Mouse (Mus musculus) forebrain, embryonic 13.5 days (tissue): ENCODE results near the gene Olfr620. TPM values are rescaled to one million over a fixed set of nuclear protein-coding genes. Genes with fewer than 3 reads are reported as not detected.

Experiments used
- ATAC-seq: fragments of 200-750 bp; cut with Nextera tagmentation; 2 replicates; pipeline ENCODE4 v1.8.0; 2017
- H3K27ac ChIP-seq: fragments of 300-500 bp; sonication (generic); 2 replicates; pipeline ENCODE4 v1.5.1; 2015; ENCODE audit warnings: inconsistent platforms, mild to moderate bottlenecking, moderate library complexity
- H3K27me3 ChIP-seq: fragments of 300-500 bp; sonication (generic); 2 replicates; pipeline ENCODE4 v1.6.1; 2015; ENCODE audit warnings: mild to moderate bottlenecking, inconsistent platforms
- H3K36me3 ChIP-seq: fragments of 300-500 bp; sonication (generic); 2 replicates; pipeline ENCODE4 v1.6.1; 2015; ENCODE audit warnings: mild to moderate bottlenecking, inconsistent platforms; ENCODE audit not compliant: poor library complexity, severe bottlenecking
- H3K4me1 ChIP-seq: fragments of 300-500 bp; sonication (generic); 2 replicates; pipeline ENCODE4 v1.6.1; 2015; ENCODE audit warnings: inconsistent platforms
- H3K4me2 ChIP-seq: fragments of 300-500 bp; sonication (generic); 2 replicates; pipeline ENCODE4 v1.6.1; 2015; ENCODE audit warnings: inconsistent platforms, mild to moderate bottlenecking, moderate library complexity
- H3K4me3 ChIP-seq: fragments of 300-500 bp; sonication (generic); 2 replicates; pipeline ENCODE4 v1.5.1; 2015; ENCODE audit warnings: mild to moderate bottlenecking, inconsistent platforms
- H3K9ac ChIP-seq: fragments of 300-500 bp; sonication (generic); 2 replicates; pipeline ENCODE4 v1.6.1; 2015; ENCODE audit warnings: mild to moderate bottlenecking, inconsistent platforms
- H3K9me3 ChIP-seq: fragments of 300-500 bp; sonication (generic); replicated peaks from 2 replicates; pipeline ENCODE4 v1.6.1; 2016; ENCODE audit warnings: inconsistent platforms
- WGBS: fragments of 180-500 bp; shearing (Covaris S2); methylation state at CpG from one replicate; pipeline ENCODE4 v1.1.7; 2015; 5-methylcytosine and 5-hydroxymethylcytosine counted together
- microRNA-seq: library from miRNA; unstranded; fragments of <30 nt; microRNA quantifications from one replicate; pipeline ENCODE4, GENCODE M21; 2016
- polyA plus RNA-seq: library from polyadenylated mRNA; unstranded; fragments of >200 nt; fragmentation: Nextera tagmentation; extraction: Ambion mirVana; gene quantifications from 2 replicates; pipeline ENCODE4 v1.2.1, GENCODE M21; 2015

Gene Olfr620
- not detected in 2 replicates for polyA plus RNA-seq

DNA sequence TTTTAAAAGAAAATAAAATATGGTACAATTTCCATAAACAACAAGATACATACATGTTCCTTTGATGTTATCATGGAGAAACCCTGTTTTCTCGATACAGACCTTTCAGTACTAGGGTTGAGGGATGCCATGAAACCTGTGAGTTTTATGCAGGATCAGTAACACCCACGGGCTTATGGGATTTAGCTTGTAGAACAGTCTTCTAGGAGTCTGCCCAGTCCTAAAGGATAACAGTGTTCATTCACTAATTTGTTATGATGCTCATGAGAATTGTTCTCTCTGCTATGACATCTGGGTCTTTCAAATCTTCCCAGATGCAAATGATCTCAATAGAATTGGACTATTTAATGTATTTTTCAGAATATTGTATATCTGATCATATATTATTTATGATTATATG, at the start of gene Olfr620:
Gene Olfr620, minus strand, starts transcription at position 101 of the 400 bp plus-strand sequence.
- Histone ChIP-seq H3K27ac (no peak within 1 kb of the TSS), H3K9me3 (no peaks in the 10 kb centered on the region), H3K9ac (no peak within 1 kb of the TSS), H3K36me3 (no peaks in the 10 kb centered on the region), H3K27me3 (no peaks in the 10 kb centered on the region), H3K4me2 (no peak within 1 kb of the TSS), H3K4me3 (no peak within 1 kb of the TSS), H3K4me1 (no peaks in the 10 kb centered on the region)
- no peak for ATAC-seq
- WGBS: 88% methylated on average over 2 of the region's 2 CpGs

DNA sequence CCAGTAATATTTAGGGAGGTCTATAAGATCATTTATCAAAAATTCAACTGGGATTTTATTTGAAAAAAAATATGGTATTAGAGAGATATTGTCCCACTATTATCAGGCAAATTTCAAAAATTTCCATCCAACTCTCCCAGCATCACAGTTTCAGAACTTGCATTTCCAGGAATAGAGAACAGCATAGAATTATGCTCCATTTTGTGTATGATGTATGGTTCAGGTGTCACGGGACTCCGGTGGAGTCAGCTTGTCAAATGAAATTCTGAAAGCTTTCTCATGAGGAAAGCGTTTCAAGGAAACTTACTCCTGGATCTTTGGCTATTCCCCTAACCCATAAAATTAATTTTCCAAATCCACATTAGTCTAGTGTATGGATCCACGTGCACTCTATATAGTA, 31.7 kb upstream of the Olfr620 start:
- ATAC-seq: no peak
- no peak overlapping the region for H3K9ac ChIP-seq
- WGBS: 90% methylated on average over 4 of the region's 4 CpGs
- no peak overlapping the region for H3K4me2 ChIP-seq
- no peaks in the 10 kb centered on the region for H3K9me3 ChIP-seq
- no peaks in the 10 kb centered on the region for H3K36me3 ChIP-seq
- no peaks in the 10 kb centered on the region for H3K4me1 ChIP-seq
- no peaks in the 10 kb centered on the region for H3K27me3 ChIP-seq
- no peak overlapping the region for H3K27ac ChIP-seq
- H3K4me3 ChIP-seq: no peak overlapping the region

DNA sequence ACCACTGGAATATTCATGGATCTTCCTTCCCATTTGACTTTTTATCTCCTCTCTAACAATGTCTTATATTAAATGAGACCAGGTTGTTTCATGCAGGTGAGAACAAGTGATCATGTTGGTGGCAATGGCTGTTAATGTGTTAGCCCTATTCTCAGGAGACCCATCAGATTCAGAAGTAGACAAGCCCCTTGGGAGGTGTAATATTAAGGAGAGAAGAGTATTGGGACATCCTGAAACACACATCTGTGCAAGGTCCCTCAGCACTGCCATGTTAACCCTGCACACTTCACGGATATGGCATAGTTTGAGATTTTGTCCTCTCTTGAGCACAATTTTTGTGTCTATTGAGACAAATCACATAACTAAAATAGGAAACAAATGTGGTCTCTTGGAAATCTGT, 30.3 kb upstream of the Olfr620 start, which contains the start of gene Olfr622:
Gene Olfr622, minus strand, starts transcription at position 101 of the 400 bp plus-strand sequence.
- Histone ChIP-seq H3K36me3 (no peaks in the 10 kb centered on the region), H3K27ac (no peak within 1 kb of the TSS), H3K9me3 (no peaks in the 10 kb centered on the region), H3K27me3 (no peaks in the 10 kb centered on the region), H3K4me2 (no peak within 1 kb of the TSS), H3K4me3 (no peak within 1 kb of the TSS), H3K4me1 (no peaks in the 10 kb centered on the region), H3K9ac (no peak within 1 kb of the TSS)
- no peak for ATAC-seq
- 86% methylated on average over 1 of the region's 1 CpGs for WGBS

DNA sequence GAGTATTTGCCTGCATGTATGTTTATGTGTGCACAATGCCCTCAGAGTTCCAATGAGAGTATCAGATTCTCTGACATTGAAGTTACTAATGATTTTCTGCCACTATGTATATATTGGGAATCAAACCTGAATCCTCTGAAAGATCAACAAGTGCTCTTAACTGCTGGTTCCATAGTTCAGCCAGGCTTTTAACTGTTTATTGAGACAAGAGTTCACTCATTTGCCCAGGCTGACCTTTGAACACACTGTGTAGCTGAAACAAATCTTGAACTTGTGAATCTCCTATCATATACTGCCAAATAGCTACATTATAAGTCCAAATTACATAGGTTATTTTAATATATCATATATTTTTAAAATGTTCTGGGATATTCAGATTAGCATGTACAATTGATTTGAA, 24.5 kb upstream of the Olfr620 start:
- Histone ChIP-seq H3K4me2 (no peak overlapping the region), H3K36me3 (no peaks in the 10 kb centered on the region), H3K27ac (no peak overlapping the region), H3K4me1 (no peaks in the 10 kb centered on the region), H3K4me3 (no peak overlapping the region), H3K27me3 (no peaks in the 10 kb centered on the region), H3K9ac (no peak overlapping the region), H3K9me3 (no peaks in the 10 kb centered on the region)
- no peak for ATAC-seq

DNA sequence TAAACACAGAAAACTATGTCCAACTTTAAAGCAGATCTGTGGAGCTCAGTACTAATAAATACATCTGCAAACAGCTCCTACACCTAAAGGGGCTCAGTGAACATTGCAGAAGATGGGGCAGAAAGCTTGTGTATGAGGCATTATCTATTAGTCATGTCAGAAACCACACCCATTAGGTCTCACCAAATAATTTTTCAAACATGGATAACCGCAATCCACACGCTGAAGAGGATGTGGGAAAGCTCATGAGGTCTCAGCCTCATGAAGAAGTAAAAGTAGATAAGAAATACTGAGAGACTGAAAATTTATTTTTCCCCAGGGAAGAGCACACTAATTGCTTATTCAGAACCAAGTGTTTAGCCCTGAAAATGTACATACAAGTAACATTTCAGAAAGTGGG, 4.9 kb downstream of the Olfr620 start:
- no peaks in the 10 kb centered on the region for H3K36me3 ChIP-seq
- WGBS: 85% methylated on average over 2 of the region's 2 CpGs
- no peak overlapping the region for H3K27ac ChIP-seq
- no peaks in the 10 kb centered on the region for H3K27me3 ChIP-seq
- H3K9ac ChIP-seq: no peak overlapping the region
- H3K9me3 ChIP-seq: no peaks in the 10 kb centered on the region
- no peak for ATAC-seq
- H3K4me2 ChIP-seq: no peak overlapping the region
- H3K4me1 ChIP-seq: no peaks in the 10 kb centered on the region
- no peak overlapping the region for H3K4me3 ChIP-seq

DNA sequence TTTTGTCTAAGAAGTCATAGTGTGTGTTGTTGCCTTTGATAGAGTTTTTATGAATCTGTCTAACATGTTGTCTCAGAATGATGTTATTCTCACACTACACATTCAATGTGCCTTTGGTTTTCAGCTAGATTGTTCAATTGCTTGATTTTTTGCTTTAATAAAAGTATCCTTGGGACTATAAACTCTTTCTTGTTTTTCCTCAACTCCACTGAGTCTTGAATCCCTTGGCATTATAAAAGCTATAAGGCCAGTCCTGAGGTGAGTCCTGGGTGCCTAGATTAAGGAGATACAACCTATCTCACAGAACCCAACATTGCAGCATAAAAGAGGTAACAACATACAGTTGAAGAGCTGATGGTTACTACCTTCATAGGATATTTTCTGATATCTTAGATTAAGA, 12.1 kb downstream of the Olfr620 start, which contains the start of gene Olfr619:
Gene Olfr619, plus strand, starts transcription at position 301 of the 400 bp plus-strand sequence.
- H3K4me2 ChIP-seq: no peak within 1 kb of the TSS
- no peak within 1 kb of the TSS for H3K27ac ChIP-seq
- ATAC-seq: no peak
- no peaks in the 10 kb centered on the region for H3K36me3 ChIP-seq
- H3K27me3 ChIP-seq: no peaks in the 10 kb centered on the region
- H3K9me3 ChIP-seq: no peaks in the 10 kb centered on the region
- no peaks in the 10 kb centered on the region for H3K4me1 ChIP-seq
- no peak within 1 kb of the TSS for H3K4me3 ChIP-seq
- no peak within 1 kb of the TSS for H3K9ac ChIP-seq

DNA sequence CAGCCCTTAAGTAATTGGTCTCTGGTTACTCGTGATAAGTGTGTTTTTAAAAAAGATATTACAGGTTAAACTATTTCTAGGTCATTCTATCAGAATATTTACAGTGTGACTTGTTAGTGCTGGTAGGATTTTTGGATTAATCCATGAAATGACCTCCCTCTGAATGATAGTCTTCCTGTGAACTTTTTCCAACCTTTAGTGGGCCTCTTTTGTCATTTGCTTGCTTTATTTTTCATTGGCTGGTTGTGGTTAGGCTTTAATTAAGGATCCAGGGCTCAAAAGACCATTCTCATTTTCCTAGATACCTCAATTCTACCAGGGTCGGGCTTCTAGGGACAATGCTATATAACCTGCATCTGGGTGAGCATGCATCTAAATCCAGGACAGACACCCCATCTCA, 22.5 kb downstream of the Olfr620 start, which contains the start of gene Olfr618:
Gene Olfr618, plus strand, starts transcription at position 301 of the 400 bp plus-strand sequence.
- H3K9me3 ChIP-seq: no peaks in the 10 kb centered on the region
- H3K9ac ChIP-seq: no peak within 1 kb of the TSS
- no peaks in the 10 kb centered on the region for H3K36me3 ChIP-seq
- H3K4me2 ChIP-seq: no peak within 1 kb of the TSS
- no peak for ATAC-seq
- H3K4me3 ChIP-seq: no peak within 1 kb of the TSS
- H3K4me1 ChIP-seq: no peaks in the 10 kb centered on the region
- no peaks in the 10 kb centered on the region for H3K27me3 ChIP-seq
- H3K27ac ChIP-seq: no peak within 1 kb of the TSS
- WGBS: 68% methylated on average over 2 of the region's 2 CpGs

DNA sequence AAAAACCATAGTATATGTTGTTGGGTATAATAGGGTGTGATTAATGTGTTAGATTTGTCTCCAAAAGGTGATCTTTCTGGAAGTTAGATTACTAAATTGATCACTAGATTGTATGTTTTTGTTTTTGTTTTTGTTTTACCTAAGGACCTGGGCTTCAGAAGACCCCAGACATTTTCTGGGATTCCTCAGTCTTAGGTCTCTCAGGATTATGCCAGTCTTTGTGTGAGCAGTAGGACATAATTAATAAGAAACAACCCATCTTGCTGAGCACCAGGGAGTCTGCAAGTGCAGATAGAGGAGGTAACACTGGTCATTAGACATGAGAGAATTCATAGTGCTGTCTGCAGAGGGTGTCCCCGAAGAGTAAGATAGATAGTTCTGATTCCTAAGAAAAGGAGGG, 39.6 kb downstream of the Olfr620 start, which contains the start of gene Olfr617:
Gene Olfr617, plus strand, starts transcription at position 301 of the 400 bp plus-strand sequence.
- no peak for ATAC-seq
- H3K4me1 ChIP-seq: no peaks in the 10 kb centered on the region
- H3K9ac ChIP-seq: no peak within 1 kb of the TSS
- H3K4me2 ChIP-seq: no peak within 1 kb of the TSS
- WGBS: 90% methylated on average over 1 of the region's 1 CpGs
- no peaks in the 10 kb centered on the region for H3K27me3 ChIP-seq
- H3K9me3 ChIP-seq: no peaks in the 10 kb centered on the region
- no peak within 1 kb of the TSS for H3K27ac ChIP-seq
- no peak within 1 kb of the TSS for H3K4me3 ChIP-seq
- H3K36me3 ChIP-seq: no peaks in the 10 kb centered on the region

DNA sequence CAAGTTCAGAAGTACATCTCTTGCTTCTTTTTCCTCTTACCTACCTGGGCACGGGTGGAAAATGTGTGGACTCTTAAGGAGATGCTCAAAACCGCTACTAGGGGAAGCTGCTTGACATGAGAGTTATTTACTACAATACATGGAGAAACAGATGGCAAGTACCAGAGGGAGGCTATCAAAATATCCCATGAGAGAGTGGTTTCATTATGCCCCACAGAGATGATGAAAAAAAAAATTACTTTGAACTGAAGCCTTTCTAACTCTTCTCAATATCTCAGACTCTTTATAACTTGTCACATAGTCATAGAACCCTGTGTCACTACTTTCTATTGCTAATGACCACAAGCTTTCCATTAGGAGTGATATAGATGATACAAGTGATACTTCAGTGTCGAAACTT, 43.3 kb downstream of the Olfr620 start, which contains the start of gene Olfr616:
Gene Olfr616, minus strand, starts transcription at position 101 of the 400 bp plus-strand sequence.
- no peaks in the 10 kb centered on the region for H3K36me3 ChIP-seq
- no peaks in the 10 kb centered on the region for H3K4me1 ChIP-seq
- no peaks in the 10 kb centered on the region for H3K9me3 ChIP-seq
- no peak within 1 kb of the TSS for H3K27ac ChIP-seq
- WGBS: 75% methylated on average over 3 of the region's 3 CpGs
- H3K4me2 ChIP-seq: no peak within 1 kb of the TSS
- no peaks in the 10 kb centered on the region for H3K27me3 ChIP-seq
- no peak within 1 kb of the TSS for H3K9ac ChIP-seq
- no peak for ATAC-seq
- no peak within 1 kb of the TSS for H3K4me3 ChIP-seq

DNA sequence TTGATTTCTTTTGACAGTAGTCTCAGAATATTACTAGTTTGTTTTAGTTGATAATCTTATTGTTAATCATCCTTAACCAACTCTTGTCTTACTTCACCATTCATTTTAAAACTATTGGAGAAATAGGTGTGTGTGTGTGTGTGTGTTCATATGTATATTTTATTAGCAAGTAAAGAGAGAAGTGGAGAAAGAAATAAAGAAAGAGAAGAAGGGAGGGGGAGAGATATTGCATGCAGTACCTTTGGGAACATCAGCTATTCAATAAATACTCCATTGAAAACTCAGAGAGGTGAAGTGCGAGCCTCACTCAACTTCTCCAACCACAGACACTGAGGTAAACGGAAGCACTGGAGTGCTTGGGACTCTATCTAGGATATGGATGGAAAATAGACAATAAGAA, 56.6 kb downstream of the Olfr620 start, which contains the start of gene Olfr615:
Gene Olfr615, plus strand, starts transcription at position 301 of the 400 bp plus-strand sequence.
- H3K4me1 ChIP-seq: no peaks in the 10 kb centered on the region
- H3K9ac ChIP-seq: no peak within 1 kb of the TSS
- ATAC-seq: no peak
- H3K9me3 ChIP-seq: no peaks in the 10 kb centered on the region
- no peaks in the 10 kb centered on the region for H3K36me3 ChIP-seq
- H3K27ac ChIP-seq: no peak within 1 kb of the TSS
- WGBS: 89% methylated on average over 2 of the region's 2 CpGs
- no peak within 1 kb of the TSS for H3K4me2 ChIP-seq
- no peaks in the 10 kb centered on the region for H3K27me3 ChIP-seq
- H3K4me3 ChIP-seq: no peak within 1 kb of the TSS

Small RNA genes within 50 kb of the gene (microRNA-seq; reads per million reads assigned to microRNA genes)
- gene Gm26506: not detected

Other genes with a start within 250 kb of the Olfr620 start
- gene Olfr601, start 249.9 kb downstream of the Olfr620 start, polyA plus RNA-seq: not detected in 2 replicates
- gene Olfr603, start 226.4 kb downstream of the Olfr620 start, polyA plus RNA-seq: not detected in 2 replicates
- not detected in 2 replicates for gene Usp17lc, start 197.5 kb downstream of the Olfr620 start, polyA plus RNA-seq
- not detected in 2 replicates for gene Olfr605, start 167.1 kb downstream of the Olfr620 start, polyA plus RNA-seq
- gene Olfr606, start 163.5 kb downstream of the Olfr620 start, polyA plus RNA-seq: not detected in 2 replicates
- gene Olfr607, start 148.4 kb downstream of the Olfr620 start, polyA plus RNA-seq: not detected in 2 replicates
- gene Olfr608, start 142.7 kb downstream of the Olfr620 start, polyA plus RNA-seq: not detected in 2 replicates
- gene Olfr609, start 114.5 kb downstream of the Olfr620 start, polyA plus RNA-seq: not detected in 2 replicates
- gene Olfr610, start 100.4 kb downstream of the Olfr620 start, polyA plus RNA-seq: not detected in 2 replicates
- not detected in 2 replicates for gene Olfr611, start 91.7 kb downstream of the Olfr620 start, polyA plus RNA-seq
- not detected in 2 replicates for gene Olfr612, start 69.8 kb downstream of the Olfr620 start, polyA plus RNA-seq
- gene Olfr613, start 64.5 kb downstream of the Olfr620 start, polyA plus RNA-seq: not detected in 2 replicates
- gene Olfr615, start 56.5 kb downstream of the Olfr620 start, polyA plus RNA-seq: not detected in 2 replicates
- gene Olfr616, start 43.4 kb downstream of the Olfr620 start, polyA plus RNA-seq: not detected in 2 replicates
- not detected in 2 replicates for gene Olfr617, start 39.5 kb downstream of the Olfr620 start, polyA plus RNA-seq
- gene Olfr618, start 22.4 kb downstream of the Olfr620 start, polyA plus RNA-seq: not detected in 2 replicates
- not detected in 2 replicates for gene Olfr619, start 12.0 kb downstream of the Olfr620 start, polyA plus RNA-seq
- gene Olfr622, start 30.2 kb upstream of the Olfr620 start, polyA plus RNA-seq: not detected in 2 replicates
- not detected in 2 replicates for gene Olfr623, start 51.2 kb upstream of the Olfr620 start, polyA plus RNA-seq
- gene Olfr624, start 58.7 kb upstream of the Olfr620 start, polyA plus RNA-seq: 0.03 TPM in 1 of 2 replicates, not detected in the other
- not detected in 2 replicates for gene Olfr625-ps1, start 70.2 kb upstream of the Olfr620 start, polyA plus RNA-seq
- not detected in 2 replicates for gene Olfr243, start 102.1 kb upstream of the Olfr620 start, polyA plus RNA-seq
- gene Olfr628, start 117.8 kb upstream of the Olfr620 start, polyA plus RNA-seq: not detected in 2 replicates
- gene Olfr629, start 132.4 kb upstream of the Olfr620 start, polyA plus RNA-seq: not detected in 2 replicates
- not detected in 2 replicates for gene Olfr630, start 144.8 kb upstream of the Olfr620 start, polyA plus RNA-seq
- gene Olfr69, start 159.1 kb upstream of the Olfr620 start, polyA plus RNA-seq: not detected in 2 replicates
- gene Olfr68, start 167.2 kb upstream of the Olfr620 start, polyA plus RNA-seq: not detected in 2 replicates
- not detected in 2 replicates for gene Olfr67, start 179.3 kb upstream of the Olfr620 start, polyA plus RNA-seq
- 960 and 1,191 TPM in 2 replicates for gene Hbb-bt, start 201.5 kb upstream of the Olfr620 start, polyA plus RNA-seq
- 1,844 and 2,278 TPM in 2 replicates for gene Hbb-bs, start 215.6 kb upstream of the Olfr620 start, polyA plus RNA-seq
- gene Hbb-bh2, start 228.0 kb upstream of the Olfr620 start, polyA plus RNA-seq: not detected in 2 replicates
- gene Hbb-bh1, start 230.6 kb upstream of the Olfr620 start, polyA plus RNA-seq: 32.1 and 81.1 TPM in 2 replicates
- gene Hbb-y, start 240.7 kb upstream of the Olfr620 start, polyA plus RNA-seq: 3,762 and 4,630 TPM in 2 replicates